Comparison of ENCODE assay signal across 10 mouse cellular contexts in the genomic region with DNA sequence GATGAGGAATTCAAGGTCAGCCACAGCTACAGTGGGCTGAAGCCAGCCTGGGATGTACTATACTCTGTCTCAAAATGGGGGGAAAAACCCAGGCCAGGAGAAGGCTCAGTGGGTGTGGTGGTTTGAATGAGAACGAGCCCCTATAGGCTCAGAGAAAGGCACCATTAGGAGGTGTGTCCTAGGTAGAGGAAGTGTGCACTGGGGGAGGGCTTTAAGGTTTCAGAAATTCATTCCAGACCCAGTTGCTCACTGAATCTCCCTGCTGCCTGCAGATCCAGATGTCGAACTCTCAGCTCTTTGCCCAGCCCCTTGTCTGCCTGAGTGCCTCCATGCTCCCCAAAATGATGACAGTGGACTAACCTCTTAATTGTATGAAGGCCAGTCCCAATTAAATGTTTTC. TPM values are rescaled to one million over a fixed set of nuclear protein-coding genes. Genes with fewer than 3 reads are reported as not detected.
DNase-seq lines count a peak whose midpoint lies in the region; ATAC-seq lines count a peak whose summit lies in the region.
"Had no signal": no experiment of that assay in that cellular context is flagged by ENCODE, and none has a peak within 500 bp of the region (broad histone marks: within the 10 kb centered on the region; RNA-seq: fewer than 3 reads in every experiment).

No protein-coding gene starts in this region.

- no peaks in the 10 kb centered on the region for H3K27me3 ChIP-seq in kidney, embryonic 16.5 days (ENCODE audit: insufficient read depth, low read length)
- no peaks in the 10 kb centered on the region for H3K27me3 ChIP-seq in intestine, embryonic 15.5 days (replicated peaks)
- H3K27me3 ChIP-seq: hindbrain, embryonic 15.5 days had no signal

- ATAC-seq in kidney, embryonic 16.5 days (ENCODE audit: low FRiP score, low TSS enrichment): 0 out of 2 replicates have a peak, but pooled peaks have one; percentile 49
- peak; percentile 65 for ATAC-seq in intestine, embryonic 15.5 days
- ATAC-seq in monocyte, adult 5-6 weeks (replicated peaks; ENCODE audit: insufficient number of reproducible peaks, low FRiP score, low TSS enrichment, poor library complexity, severe bottlenecking): peak; percentile 93

- 24% methylated on average over 2 of the region's 2 CpGs for WGBS in kidney, embryonic 16.5 days
- 11% methylated on average over 2 of the region's 2 CpGs for WGBS in intestine, embryonic 15.5 days

- H3K9me3 ChIP-seq in kidney, embryonic 16.5 days (ENCODE audit: low read length): no peaks in the 10 kb centered on the region
- no peaks in the 10 kb centered on the region for H3K9me3 ChIP-seq in intestine, embryonic 15.5 days
- H3K9me3 ChIP-seq: forebrain, embryonic 10.5 days; hindbrain, embryonic 15.5 days had no signal

- H3K9ac ChIP-seq in kidney, embryonic 16.5 days (replicated peaks; ENCODE audit: low read length): no peak overlapping the region
- no peak overlapping the region for H3K9ac ChIP-seq in intestine, embryonic 15.5 days
- H3K9ac ChIP-seq: hindbrain, embryonic 15.5 days had no signal

- no peak overlapping the region for H3K4me3 ChIP-seq in kidney, embryonic 16.5 days (ENCODE audit: low read length)
- no peak overlapping the region for H3K4me3 ChIP-seq in intestine, embryonic 15.5 days (replicated peaks)
- H3K4me3 ChIP-seq: forebrain, embryonic 10.5 days; hindbrain, embryonic 15.5 days had no signal

- H3K27ac ChIP-seq in kidney, embryonic 16.5 days (ENCODE audit: low read length): no peak overlapping the region
- no peak overlapping the region for H3K27ac ChIP-seq in intestine, embryonic 15.5 days
- H3K27ac ChIP-seq: forebrain, embryonic 10.5 days; hindbrain, embryonic 15.5 days had no signal

- intact Hi-C loops in left cerebral cortex, postnatal 36 days (cut with DNase I): no loop called here

- H3K4me1 ChIP-seq in kidney, embryonic 16.5 days (ENCODE audit: insufficient read depth, low read length): no peaks in the 10 kb centered on the region
- H3K4me1 ChIP-seq in intestine, embryonic 15.5 days (replicated peaks): 0 out of 2 replicates have a peak, but pooled peaks cover 5% of the 10 kb centered on the region

- no peaks in the 10 kb centered on the region for H3K36me3 ChIP-seq in kidney, embryonic 16.5 days (ENCODE audit: insufficient read depth, low read length)
- no peaks in the 10 kb centered on the region for H3K36me3 ChIP-seq in intestine, embryonic 15.5 days
- H3K36me3 ChIP-seq: forebrain, embryonic 10.5 days; hindbrain, embryonic 15.5 days had no signal

- no peak for DNase-seq in kidney, adult 18-20 months
- DNase-seq in ZHBTc4 (ENCODE audit: low read depth, low spot score): peak; percentile 93
- no peak for DNase-seq in left cerebral cortex, postnatal 36 days (ENCODE audit: low spot score in 2 of 2)
- no peak for DNase-seq in cerebellum, postnatal 4 days (ENCODE audit: low spot score in 2 of 2)
- DNase-seq in gastrocnemius, postnatal 10 days: no peak

- no peak overlapping the region for H3K4me2 ChIP-seq in kidney, embryonic 16.5 days (replicated peaks; ENCODE audit: low read depth, low read length)
- H3K4me2 ChIP-seq in intestine, embryonic 15.5 days (replicated peaks): no peak overlapping the region
- H3K4me2 ChIP-seq: hindbrain, embryonic 15.5 days had no signal

RNA-seq across cellular contexts. Expression of a gene that starts 14.1 kb away (rescaled TPM):
- 9.3 and 10.5 TPM in 2 replicates for polyA plus RNA-seq in kidney, embryonic 16.5 days (2015; fragmentation: Nextera tagmentation; extraction: Ambion mirVana)
- 7.4 and 10.5 TPM in 2 replicates for polyA plus RNA-seq in intestine, embryonic 15.5 days (2015; fragmentation: Nextera tagmentation; extraction: Ambion mirVana)
- total RNA-seq in monocyte, adult 5-6 weeks (2017): 39.8 to 81.5 TPM (median 48.1 TPM) in 3 replicates
- total RNA-seq in left cerebral cortex, postnatal 36 days (2021): 10 to 100 TPM; 50.8 to 72.8 TPM
- total RNA-seq in gastrocnemius, postnatal 10 days (2021): 10 to 100 TPM; 23.4 to 30.9 TPM

RNA-seq across cellular contexts. Expression of a gene that starts 53.4 kb away (rescaled TPM):
- polyA plus RNA-seq in kidney, embryonic 16.5 days (2015; fragmentation: Nextera tagmentation; extraction: Ambion mirVana): 76.4 and 85.2 TPM in 2 replicates
- polyA plus RNA-seq in intestine, embryonic 15.5 days (2015; fragmentation: Nextera tagmentation; extraction: Ambion mirVana): 63.9 and 68.9 TPM in 2 replicates
- not detected in 3 replicates for total RNA-seq in monocyte, adult 5-6 weeks (2017)
- 1 to 10 TPM in 1 of 2 experiments, under 1 TPM in 1; 0.68 to 1.2 TPM for total RNA-seq in left cerebral cortex, postnatal 36 days (2021)
- total RNA-seq in gastrocnemius, postnatal 10 days (2021): 1 to 10 TPM; 3.8 to 6.6 TPM
